Mouse (Mus musculus): ENCODE data around the gene 1700015F17Rik.

1700015F17Rik gene

DNA sequence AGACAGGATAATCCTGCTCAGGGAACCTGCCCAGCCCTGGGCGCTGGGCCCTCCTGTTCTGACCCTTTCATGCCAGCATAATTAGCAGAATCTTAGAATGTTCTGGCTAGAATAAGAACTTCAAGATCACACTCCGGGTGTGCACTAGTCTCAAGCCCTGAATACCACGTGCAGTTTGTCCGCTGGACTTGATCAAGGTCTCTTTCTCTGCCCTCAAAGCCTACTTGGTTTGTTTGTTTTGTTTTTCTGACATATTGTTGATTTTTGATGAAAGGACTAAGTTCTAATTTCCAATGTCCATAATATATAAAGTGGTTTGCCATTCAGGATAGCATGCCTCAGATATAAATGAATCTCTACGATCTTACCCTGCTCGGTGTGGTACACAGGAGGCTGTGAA, at the start of gene 1700015F17Rik:
Gene 1700015F17Rik, minus strand, starts transcription at position 101 of the 400 bp plus-strand sequence.
- in situ Hi-C loops (cut with MboI, MseI): no loop called here

DNA sequence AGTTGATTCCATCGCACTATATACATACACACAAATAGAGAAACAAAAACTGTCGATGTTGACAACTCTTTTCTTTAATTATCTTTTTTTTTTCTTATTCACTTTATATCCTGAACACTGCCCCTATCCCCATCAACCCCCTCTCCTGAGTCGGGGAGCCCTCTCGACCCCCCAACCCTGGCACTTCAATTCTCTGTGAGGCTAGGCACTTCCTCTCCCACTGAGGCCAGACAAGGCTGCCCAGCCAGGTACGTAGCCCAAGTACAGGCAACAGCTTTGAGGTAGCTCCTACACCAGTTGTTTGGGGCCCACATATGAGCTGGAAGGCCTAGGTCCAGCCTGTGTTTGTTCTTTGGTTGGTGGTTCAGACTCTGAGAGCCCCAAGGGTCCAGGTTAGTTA, 36.5 kb upstream of the 1700015F17Rik start:
- in situ Hi-C loops (cut with MboI, MseI): no loop called here

DNA sequence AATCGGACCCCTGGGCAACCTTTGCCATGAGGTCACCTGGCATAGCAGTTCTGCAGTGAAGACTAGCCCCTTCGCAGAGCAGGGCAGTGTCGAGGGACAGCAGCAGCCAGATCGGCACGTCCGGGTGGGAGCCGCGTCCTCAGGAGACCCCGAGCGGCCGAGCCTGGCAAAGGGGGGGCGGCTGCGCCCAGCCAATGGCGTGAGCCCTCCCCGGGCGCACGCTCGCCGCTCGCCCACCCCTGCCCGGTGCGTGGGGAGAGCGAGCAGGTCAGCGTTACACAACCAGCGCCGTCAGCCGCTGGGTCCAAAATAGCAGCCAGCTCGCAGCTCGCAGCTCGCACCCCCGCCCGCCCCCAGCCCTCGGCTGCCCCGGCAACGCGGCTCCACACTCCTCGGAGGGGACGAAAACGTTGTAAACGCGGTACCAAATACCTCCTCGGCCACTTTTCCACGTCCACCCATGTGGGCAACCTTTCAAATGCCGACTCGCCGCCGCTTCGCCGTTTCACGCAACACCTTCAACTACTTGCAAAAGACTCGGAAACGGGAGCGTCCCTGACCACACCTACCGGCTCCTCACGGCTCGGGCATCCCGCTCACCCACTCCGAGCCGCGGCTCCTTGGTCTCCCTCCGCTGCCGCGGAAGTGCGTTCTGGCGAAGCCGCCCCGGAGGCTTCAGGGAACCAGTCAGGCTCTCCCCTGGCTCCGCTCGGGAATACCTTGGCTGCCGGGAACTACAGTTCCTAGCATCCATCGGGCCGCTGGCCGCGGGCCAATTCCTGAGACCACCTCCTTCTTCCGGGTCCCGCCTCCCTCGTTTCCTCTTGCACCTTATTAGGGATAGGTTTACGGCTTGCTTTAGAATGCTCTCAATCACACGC, 35.5 kb upstream of the 1700015F17Rik start, which contains the start of gene Cldn12:
Gene Cldn12, minus strand, starts transcription at position 763 of the 881 bp plus-strand sequence.
- in situ Hi-C loops (cut with MboI, MseI): loop anchor here (5.0 kb wide), 1 partner anchor 43 kb away; the partner anchor contains the start of gene Gtpbp10

DNA sequence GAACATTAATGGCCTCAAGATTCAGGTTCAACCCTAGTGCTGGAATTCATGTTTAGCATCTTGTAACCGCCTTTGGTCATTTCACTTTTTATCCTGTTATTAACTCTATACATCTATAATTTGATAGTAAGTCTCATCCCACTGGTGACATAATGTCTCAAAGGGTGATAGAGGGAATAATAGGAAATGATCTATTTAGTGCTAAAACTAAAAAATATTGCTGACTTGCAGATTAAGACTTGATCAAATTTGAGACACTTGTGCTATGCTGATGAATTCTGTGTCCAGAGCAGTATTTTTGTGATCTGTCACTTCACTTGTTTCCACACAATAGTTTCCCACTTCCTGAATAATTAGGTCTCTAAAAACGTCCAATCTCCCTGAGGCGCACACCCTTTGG, 32.5 kb upstream of the 1700015F17Rik start:
- in situ Hi-C loops (cut with MboI, MseI): loop anchor here (5.0 kb wide), 1 partner anchor 46 kb away; the partner anchor contains the start of gene Gtpbp10

DNA sequence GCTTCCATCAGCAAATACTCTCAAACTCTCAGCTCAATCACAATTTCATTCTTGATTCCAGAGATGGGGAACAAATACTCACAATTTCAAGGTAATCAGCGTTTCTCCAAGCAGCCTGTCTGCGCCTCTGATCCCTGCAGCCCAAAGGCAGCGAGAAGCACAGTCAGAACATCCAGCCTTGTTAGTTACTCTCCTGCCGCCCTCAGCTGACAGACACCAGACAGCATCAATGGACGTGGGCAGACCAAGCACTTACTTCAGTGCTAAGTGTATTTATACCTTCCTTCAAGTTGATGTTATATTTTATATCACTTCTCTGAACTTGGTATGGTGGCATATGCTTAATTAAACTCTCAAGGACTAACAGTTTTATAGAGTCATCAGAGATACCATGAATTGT, 32.0 kb upstream of the 1700015F17Rik start:
- in situ Hi-C loops (cut with MboI, MseI): loop anchor here (5.0 kb wide), 1 partner anchor 46 kb away; the partner anchor contains the start of gene Gtpbp10

DNA sequence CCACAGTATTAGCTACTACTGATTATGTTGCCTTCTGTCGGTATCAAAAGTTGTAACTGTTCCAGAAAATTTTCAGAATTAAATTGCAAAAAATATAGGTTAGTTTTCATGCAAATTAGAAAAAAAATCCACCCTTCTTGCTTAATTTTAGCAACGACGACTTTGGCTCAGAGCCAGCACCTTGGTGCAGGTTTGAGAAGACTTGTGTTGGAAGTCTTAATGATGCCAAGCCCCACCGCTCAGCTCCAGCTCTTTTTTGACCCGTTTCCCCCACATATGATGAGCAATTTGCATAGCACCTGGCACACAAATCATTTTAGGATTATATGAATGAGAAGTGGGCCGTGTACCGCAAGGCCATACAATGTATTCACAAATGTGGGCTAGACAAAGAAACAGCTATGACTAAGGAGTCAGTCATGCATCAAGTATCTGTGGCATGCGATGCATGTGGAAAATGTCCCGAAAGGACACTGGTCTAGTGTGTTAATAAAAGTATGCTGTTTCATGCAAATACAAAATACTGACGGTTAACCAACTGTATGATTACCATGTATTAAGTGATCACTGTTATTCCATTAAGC, 31.5 kb upstream of the 1700015F17Rik start:
- in situ Hi-C loops (cut with MboI, MseI): loop anchor here (5.0 kb wide), 1 partner anchor 47 kb away; the partner anchor contains the start of gene Gtpbp10

DNA sequence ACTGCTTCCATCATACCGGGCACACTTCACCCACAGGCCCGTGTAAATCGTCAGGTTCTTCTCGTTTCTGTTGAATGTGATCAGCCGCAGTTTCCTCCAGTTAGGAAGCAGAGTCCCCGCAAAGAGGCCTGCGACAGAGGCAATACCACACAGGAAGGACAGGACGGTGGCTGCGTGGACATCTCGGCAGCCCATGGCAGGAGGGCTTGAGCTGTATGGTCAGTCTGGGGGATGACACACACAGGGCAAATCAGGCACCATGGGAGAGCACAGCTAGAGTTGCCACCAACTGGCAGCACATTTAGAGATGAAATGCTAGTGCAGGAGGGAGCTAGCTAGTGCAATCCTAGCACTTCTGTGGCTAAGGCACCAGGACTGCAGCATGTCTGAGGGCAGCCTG, 29.3 kb upstream of the 1700015F17Rik start:
- in situ Hi-C loops (cut with MboI, MseI): no loop called here

DNA sequence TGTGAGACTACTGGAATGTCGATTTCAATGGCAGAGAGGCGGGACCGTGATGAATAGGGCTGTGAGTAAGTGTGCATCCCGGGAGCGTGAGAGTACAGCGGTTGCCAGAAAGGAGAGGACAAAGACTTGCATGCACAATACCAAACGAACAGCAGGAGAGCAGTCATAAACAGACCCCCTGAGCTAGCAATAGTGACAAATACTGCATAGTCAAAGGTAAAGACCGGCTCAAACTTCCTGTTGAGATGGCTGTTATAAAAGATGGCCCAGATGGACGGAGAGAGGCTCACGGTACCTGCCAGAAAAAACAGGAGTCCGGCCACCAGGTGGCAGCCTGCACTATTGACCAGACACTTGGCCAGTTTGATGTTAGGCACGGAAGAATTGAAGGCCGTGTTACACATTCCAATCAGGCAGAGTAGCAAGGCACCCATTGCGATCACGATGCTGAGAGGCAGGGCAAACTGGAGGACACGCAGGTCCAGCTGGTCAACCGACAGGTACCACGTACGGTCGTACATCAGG, 28.8 kb upstream of the 1700015F17Rik start:
- in situ Hi-C loops (cut with MboI, MseI): no loop called here

DNA sequence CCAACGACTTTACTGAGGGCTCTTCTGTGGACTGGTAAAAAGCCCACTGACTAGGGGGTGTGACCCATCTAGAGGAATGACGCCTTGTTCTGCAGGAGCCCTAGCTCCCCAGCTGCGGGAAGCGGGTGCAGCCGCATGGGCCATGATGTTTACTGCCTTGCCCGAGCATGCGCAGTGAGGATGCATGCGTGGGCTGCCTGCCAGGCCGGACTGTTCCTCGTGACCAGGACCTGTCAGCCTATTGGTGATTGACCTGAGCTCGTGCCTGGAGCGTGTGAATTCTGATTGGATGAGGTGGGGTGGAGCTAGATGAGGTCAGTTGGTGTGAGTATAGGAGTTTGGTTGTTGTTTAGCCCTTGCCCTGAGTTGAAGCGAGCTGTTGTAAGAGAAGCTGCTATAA, 25.5 kb upstream of the 1700015F17Rik start:
- in situ Hi-C loops (cut with MboI, MseI): no loop called here

DNA sequence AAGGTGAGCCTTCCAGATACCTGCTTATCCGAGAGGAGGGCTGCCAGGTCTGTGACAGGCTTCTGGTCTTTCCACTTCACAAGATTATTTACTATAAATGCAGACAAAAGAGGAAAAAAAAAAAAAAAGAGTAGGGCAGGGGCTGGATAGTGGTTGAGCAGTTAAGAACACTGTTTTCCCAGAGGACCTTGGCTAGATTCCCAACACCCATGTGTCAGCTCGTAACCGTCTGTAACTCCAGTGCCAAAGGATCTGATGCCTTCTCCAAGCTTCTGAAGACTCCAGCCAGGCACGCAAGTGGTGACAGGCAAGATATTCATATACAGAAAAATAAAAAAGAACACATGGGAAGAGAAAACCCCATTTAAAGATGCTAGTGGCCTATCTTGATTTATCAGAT, 24.4 kb upstream of the 1700015F17Rik start:
- in situ Hi-C loops (cut with MboI, MseI): no loop called here

DNA sequence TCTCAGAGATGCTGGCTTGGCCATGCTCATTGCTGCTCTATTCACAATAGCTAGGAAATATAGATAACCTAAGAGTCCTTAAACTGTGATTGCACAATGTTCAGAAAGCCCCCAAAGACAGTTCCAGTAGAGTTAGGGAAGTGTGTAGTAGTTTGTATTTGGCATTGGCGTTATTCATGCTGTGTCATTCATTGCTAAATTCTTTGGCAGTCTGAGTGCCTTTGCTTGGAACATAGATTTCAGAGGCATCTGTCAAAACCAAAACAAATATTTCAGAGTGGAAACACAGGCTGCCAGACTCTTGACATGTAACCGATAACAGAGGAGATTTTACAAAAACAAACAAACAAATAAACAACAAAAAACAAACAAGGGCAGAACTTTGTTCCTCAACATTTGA, 22.6 kb upstream of the 1700015F17Rik start:
- in situ Hi-C loops (cut with MboI, MseI): no loop called here

DNA sequence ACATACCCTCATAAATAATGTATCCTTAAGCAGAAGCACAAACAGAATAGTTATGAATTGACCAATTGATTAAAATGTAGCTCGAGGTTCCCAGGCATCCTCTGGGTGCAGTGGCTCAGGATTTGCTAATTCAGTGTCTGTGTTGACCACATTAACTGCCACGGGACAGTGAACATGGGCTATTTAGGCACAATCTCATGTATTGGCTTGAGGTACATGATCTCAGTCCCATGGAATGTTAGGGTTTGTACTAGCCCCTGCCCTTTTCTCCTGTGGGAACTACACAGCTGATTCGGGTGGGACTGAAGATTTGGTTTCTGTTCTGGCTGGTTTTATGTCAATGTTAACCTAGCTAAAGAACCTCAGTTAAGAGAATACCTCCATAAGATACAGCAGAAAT, 17.4 kb upstream of the 1700015F17Rik start:
- in situ Hi-C loops (cut with MboI, MseI): loop anchor here (5.0 kb wide), 1 partner anchor 256 kb away; no protein-coding TSS in a partner anchor

DNA sequence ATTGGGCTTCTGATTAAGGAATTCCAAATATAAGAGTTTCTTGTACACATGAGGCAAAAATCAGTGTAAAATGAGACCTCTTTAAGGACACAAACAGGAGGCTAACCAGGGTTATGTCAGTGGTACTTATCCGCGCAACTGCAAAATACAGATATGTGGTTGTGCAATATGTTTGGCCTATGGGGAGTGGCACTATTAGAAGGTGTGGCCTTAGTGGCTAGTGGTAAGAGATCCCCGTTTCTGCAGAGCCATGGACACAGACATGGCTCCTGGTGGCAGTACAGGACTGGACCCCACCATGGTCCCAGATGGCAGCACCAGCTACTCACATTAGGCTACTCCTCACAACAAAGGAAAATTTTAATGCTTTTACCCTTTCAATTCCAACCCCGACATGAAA, 16.1 kb upstream of the 1700015F17Rik start:
- in situ Hi-C loops (cut with MboI, MseI): loop anchor here (5.0 kb wide), 1 partner anchor 257 kb away; no protein-coding TSS in a partner anchor

DNA sequence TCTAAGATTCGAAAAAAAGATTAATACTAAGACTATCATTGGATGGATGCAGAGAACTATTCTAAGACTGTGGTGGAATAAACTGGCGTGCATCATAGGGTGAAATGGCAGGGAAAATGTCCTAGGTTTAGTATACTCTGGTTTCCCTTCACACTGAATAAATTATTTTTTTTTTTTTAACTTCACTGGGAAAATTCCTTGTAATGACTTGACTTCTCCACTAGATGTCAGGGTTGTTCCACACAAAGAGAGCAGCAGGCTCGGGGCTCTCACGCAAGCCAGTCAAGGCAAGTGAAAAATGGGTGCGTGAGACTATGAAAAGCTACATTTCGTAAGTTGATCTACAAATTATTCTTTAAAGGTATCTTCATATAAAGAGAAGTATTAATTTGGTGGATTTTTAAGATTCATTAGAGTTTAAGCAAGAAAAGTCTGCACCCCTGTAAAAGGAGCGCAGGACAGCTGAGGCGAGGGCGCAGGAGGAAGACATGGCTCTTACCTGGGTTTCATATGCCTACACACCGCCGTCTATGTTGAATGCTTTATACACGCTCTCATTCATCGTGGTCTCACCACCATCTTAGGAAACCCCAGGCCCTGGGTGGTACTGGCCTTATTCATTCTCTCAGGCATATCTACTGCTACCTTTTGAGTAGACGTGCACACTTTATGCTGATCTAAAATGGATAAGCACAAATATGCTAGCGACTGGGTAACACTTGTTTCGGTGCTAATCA, 15.5 kb upstream of the 1700015F17Rik start:
- in situ Hi-C loops (cut with MboI, MseI): loop anchor here (5.0 kb wide), 1 partner anchor 258 kb away; no protein-coding TSS in a partner anchor

DNA sequence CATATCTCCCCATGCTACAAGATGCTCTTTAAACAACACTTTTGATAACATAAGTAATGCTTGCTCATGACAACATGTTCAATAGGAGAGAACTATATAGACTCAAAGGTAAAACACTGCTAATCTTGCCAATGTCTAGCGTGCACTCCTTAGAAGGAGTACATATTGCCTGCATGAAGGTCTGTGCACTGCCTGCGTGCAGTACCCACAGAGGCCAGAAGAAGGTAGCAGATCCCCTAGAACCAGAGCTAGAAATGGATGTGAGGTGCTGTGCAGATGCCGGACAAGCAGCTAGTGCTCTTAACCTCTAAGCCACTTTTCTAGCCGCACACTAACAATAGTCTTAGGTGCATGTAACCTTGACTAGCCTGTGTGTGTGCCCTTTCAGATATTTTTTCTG, 13.2 kb upstream of the 1700015F17Rik start:
- in situ Hi-C loops (cut with MboI, MseI): no loop called here

DNA sequence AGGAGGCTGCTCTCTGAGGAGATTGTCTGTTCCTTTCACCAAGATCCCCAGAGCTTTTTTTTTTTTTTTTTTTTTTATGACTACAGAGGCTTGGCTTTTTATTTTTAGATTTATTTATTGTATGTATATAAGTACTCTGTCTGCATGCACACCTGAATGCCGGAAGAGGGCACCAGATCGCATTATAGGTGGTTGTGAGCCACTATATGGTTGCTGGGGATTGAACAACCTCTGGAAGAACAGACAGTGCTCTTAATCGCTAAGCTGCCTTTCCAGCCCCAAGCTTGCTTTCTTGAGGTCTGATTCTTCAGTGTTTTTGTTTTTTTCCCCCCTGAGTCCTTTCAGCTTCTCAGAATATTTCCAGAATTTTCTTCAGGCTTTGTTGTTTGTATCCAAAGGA, 7.1 kb upstream of the 1700015F17Rik start:
- in situ Hi-C loops (cut with MboI, MseI): no loop called here

DNA sequence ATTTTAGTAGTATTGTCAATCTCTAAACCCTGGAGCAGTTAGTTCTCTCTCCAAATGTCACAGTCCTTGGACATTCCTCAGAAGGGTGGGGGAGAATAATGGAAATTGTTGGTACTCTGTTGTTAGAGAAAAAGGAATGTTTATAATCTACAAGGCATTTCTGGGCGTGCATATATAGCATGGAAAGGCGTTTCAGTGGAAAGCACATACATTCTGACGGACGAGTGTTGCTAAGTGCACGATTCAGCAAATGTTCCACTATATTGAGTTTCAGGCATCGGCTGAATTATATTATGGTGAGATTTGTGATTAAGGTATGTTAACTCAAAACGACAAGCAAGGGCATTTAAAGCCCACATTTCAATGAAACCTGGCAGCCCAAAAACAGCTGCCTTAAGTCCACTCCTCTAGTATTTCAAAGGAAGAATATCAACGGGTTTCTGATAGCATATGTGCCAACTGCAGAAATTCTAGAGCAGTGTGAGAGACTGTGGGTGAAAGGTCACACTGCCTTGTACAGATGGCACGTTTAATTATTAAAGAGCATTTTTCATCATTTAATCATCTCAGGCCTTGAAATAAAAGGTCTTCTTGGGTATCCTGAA, 4.4 kb upstream of the 1700015F17Rik start:
- in situ Hi-C loops (cut with MboI, MseI): loop anchor here (5.0 kb wide), 1 partner anchor 521 kb away; no protein-coding TSS in a partner anchor

DNA sequence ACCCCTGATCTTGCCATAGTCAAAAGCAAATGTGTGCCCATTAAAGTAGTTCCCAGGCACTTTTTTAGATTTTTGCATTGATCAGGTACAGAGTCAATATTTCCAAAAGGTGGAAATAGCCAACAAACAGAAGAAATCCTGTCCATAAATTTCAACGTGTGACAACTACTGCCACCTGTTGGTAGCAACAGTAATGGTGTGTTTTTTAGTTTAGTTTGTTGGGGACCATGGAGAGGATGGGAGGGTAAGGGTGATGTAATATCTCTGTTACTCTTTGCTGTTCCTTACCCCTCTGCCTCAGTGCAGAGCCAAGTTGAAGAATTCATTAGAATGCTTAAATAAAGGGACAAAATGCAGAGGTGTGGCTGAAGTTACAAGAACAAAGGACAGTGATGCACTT, 2.7 kb upstream of the 1700015F17Rik start:
- in situ Hi-C loops (cut with MboI, MseI): loop anchor here (5.0 kb wide), 1 partner anchor 519 kb away; no protein-coding TSS in a partner anchor

DNA sequence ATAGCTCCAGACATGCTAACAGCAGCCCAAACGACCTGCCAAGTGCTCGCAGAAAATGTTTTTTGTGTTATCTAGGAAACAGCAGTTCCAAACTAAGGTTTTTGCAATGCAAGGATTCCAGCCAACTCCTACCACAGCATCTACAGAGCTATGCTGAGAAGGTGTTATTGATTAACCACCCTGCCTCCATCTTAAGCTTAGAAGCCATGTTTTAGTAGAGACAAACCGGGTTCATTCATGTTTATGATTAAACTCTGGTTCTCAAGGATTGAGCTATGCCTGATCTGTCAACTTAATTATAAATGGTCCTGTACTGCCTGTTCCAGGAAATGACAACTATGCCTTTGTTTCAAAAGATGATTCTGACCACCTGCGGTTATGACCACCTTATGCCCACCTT, 2.8 kb downstream of the 1700015F17Rik start:
- in situ Hi-C loops (cut with MboI, MseI): no loop called here

DNA sequence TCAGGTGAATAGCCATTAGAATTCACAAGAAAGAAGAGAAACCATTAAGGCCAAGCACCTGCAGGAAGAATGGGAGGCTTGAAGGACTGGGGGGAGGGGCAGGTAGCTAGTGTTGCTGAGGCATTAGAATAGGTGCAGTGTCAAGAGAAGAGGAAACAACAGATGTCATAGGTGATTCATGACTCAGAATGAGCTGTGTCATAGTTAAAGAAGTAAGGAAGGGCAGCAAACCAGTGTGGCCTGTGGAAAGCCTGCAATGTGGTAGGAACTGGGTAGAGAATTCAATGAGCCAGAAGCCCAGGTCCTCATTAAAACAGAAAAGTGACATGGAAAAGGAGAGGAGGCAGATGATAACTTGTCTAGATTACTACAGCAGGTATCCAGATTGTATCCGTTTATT, 13.7 kb downstream of the 1700015F17Rik start:
- in situ Hi-C loops (cut with MboI, MseI): no loop called here

Data from T-helper 1 cell (primary cell).